Mouse (Mus musculus) hindbrain, embryonic 11.5 days (tissue): ENCODE measurements at regions not wholly inside any gene's neighbourhood (a gene's known extent, or its start where the extent isn't known, plus 50 kb on each side); places are given as distances from the start of the nearest gene placed in this dataset.

Experiments
- ATAC-seq: fragments of 200-750 bp; cut with Nextera tagmentation; 2 replicates; pipeline ENCODE4 v1.8.0; 2017; ENCODE audit warnings: mild to moderate bottlenecking, moderate TSS enrichment, moderate library complexity; ENCODE audit not compliant: low FRiP score
- DNase-seq: peaks from one replicate; pipeline ENCODE4 v3.0.0-alpha.2; 2015; ENCODE audit warnings: low spot score
- H3K27ac ChIP-seq: fragments of 300-500 bp; sonication (generic); 2 replicates; pipeline ENCODE4 v1.5.1; 2014; ENCODE audit warnings: mild to moderate bottlenecking, low read depth, low read length
- H3K27me3 ChIP-seq: fragments of 300-500 bp; sonication (generic); 2 replicates; pipeline ENCODE4 v1.6.1; 2014; ENCODE audit warnings: mild to moderate bottlenecking, low read length, moderate library complexity, mixed read lengths; ENCODE audit not compliant: control insufficient read depth, insufficient read depth
- H3K36me3 ChIP-seq: fragments of 300-500 bp; sonication (generic); 2 replicates; pipeline ENCODE4 v1.6.1; 2014; ENCODE audit warnings: mild to moderate bottlenecking, low read length, moderate library complexity, mixed read lengths; ENCODE audit not compliant: control insufficient read depth, insufficient read depth
- H3K4me1 ChIP-seq: fragments of 300-500 bp; sonication (generic); replicated peaks from 2 replicates; pipeline ENCODE4 v1.6.1; 2014; ENCODE audit warnings: low read length, mixed read lengths; ENCODE audit not compliant: control insufficient read depth, insufficient read depth
- H3K4me2 ChIP-seq: fragments of 300-500 bp; sonication (generic); replicated peaks from 2 replicates; pipeline ENCODE4 v1.6.1; 2014; ENCODE audit warnings: mild to moderate bottlenecking, low read depth, low read length
- H3K4me3 ChIP-seq: fragments of 300-500 bp; sonication (generic); 2 replicates; pipeline ENCODE4 v1.5.1; 2014; ENCODE audit warnings: low read depth, low read length
- H3K9ac ChIP-seq: fragments of 300-500 bp; sonication (generic); 2 replicates; pipeline ENCODE4 v1.6.1; 2014; ENCODE audit warnings: low read depth, low read length
- H3K9me3 ChIP-seq: fragments of 300-500 bp; sonication (generic); 2 replicates; pipeline ENCODE4 v1.6.1; 2016; ENCODE audit warnings: low read length; ENCODE audit not compliant: control insufficient read depth
- WGBS: fragments of 180-500 bp; shearing (Covaris S2); extraction: QIAGEN DNeasy Blood & Tissue Kit; methylation state at CpG from one replicate; pipeline ENCODE4 v1.1.7; 2014; 5-methylcytosine and 5-hydroxymethylcytosine counted together

- H3K27me3 ChIP-seq: no peaks in the 10 kb centered on the region
- WGBS: 95% methylated on average over 5 of the region's 5 CpGs
Observed at GRCm38 (mm10) chr5:119584914-119585313, 85.6 kb upstream of the Tbx3 start.

GRCm38 (mm10) chr5:119586391-119587058 is 83.9 kb upstream of the Tbx3 start:
- no peaks in the 10 kb centered on the region for H3K4me1 ChIP-seq

More at GRCm38 (mm10) chr5:119584914-119585313, 85.6 kb upstream of the Tbx3 start:
- Histone ChIP-seq H3K9me3 (no peaks in the 10 kb centered on the region), H3K4me2 (no peak overlapping the region), H3K9ac (no peak overlapping the region), H3K4me1 (no peaks in the 10 kb centered on the region), H3K27ac (no peak overlapping the region), H3K4me3 (no peak overlapping the region), H3K36me3 (no peaks in the 10 kb centered on the region)
- ATAC-seq (no peak), DNase-seq (no peak)

GRCm38 (mm10) chr5:119587239-119587811 is 83.1 kb upstream of the Tbx3 start:
- WGBS: 57% methylated on average over 12 of the region's 12 CpGs

More at GRCm38 (mm10) chr5:119586391-119587058, 83.9 kb upstream of the Tbx3 start:
- DNase-seq (no peak), ATAC-seq (no peak)
- Histone ChIP-seq H3K36me3 (no peaks in the 10 kb centered on the region), H3K4me3 (no peak overlapping the region), H3K27ac (no peak overlapping the region), H3K27me3 (no peaks in the 10 kb centered on the region), H3K4me2 (no peak overlapping the region), H3K9me3 (no peaks in the 10 kb centered on the region), H3K9ac (no peak overlapping the region)
- WGBS: 84% methylated on average over 11 of the region's 12 CpGs

GRCm38 (mm10) chr5:119588340-119589272 is 81.9 kb upstream of the Tbx3 start:
- WGBS: 32% methylated on average over 9 of the region's 9 CpGs
- ATAC-seq (no peak), DNase-seq (no peak)
- Histone ChIP-seq H3K36me3 (no peaks in the 10 kb centered on the region), H3K9ac (no peak overlapping the region), H3K27me3 (no peaks in the 10 kb centered on the region), H3K4me3 (no peak overlapping the region), H3K4me2 (no peak overlapping the region), H3K9me3 (no peaks in the 10 kb centered on the region), H3K27ac (no peak overlapping the region), H3K4me1 (no peaks in the 10 kb centered on the region)

More at GRCm38 (mm10) chr5:119587239-119587811, 83.1 kb upstream of the Tbx3 start:
- Histone ChIP-seq H3K9ac (no peak overlapping the region), H3K27me3 (no peaks in the 10 kb centered on the region), H3K4me1 (no peaks in the 10 kb centered on the region), H3K9me3 (no peaks in the 10 kb centered on the region), H3K27ac (no peak overlapping the region), H3K36me3 (no peaks in the 10 kb centered on the region), H3K4me3 (no peak overlapping the region), H3K4me2 (no peak overlapping the region)
- ATAC-seq (no peak), DNase-seq (no peak)

- no peak overlapping the region for H3K9ac ChIP-seq
- no peak overlapping the region for H3K4me3 ChIP-seq
- H3K27me3 ChIP-seq: no peaks in the 10 kb centered on the region
- H3K27ac ChIP-seq: no peak overlapping the region
- H3K9me3 ChIP-seq: no peaks in the 10 kb centered on the region
- no peaks in the 10 kb centered on the region for H3K4me1 ChIP-seq
- H3K4me2 ChIP-seq: no peak overlapping the region
- ATAC-seq: no peak
- no peak for DNase-seq
- 83% methylated on average over 5 of the region's 5 CpGs for WGBS
- H3K36me3 ChIP-seq: no peaks in the 10 kb centered on the region
Observed at GRCm38 (mm10) chr5:119591271-119591670, 79.2 kb upstream of the Tbx3 start.

- Histone ChIP-seq H3K4me2 (no peak overlapping the region), H3K36me3 (no peaks in the 10 kb centered on the region), H3K9ac (no peak overlapping the region), H3K27ac (no peak overlapping the region), H3K9me3 (no peaks in the 10 kb centered on the region), H3K4me1 (no peaks in the 10 kb centered on the region), H3K4me3 (no peak overlapping the region), H3K27me3 (no peaks in the 10 kb centered on the region)
- DNase-seq (no peak), ATAC-seq (no peak)
- 86% methylated on average over 10 of the region's 10 CpGs for WGBS
Observed at GRCm38 (mm10) chr5:119592891-119593290, 77.6 kb upstream of the Tbx3 start.

GRCm38 (mm10) chr5:119594541-119594940 is 75.9 kb upstream of the Tbx3 start:
- Histone ChIP-seq H3K4me2 (no peak overlapping the region), H3K27me3 (no peaks in the 10 kb centered on the region), H3K9me3 (no peaks in the 10 kb centered on the region), H3K4me3 (no peak overlapping the region), H3K9ac (no peak overlapping the region), H3K36me3 (no peaks in the 10 kb centered on the region), H3K4me1 (no peaks in the 10 kb centered on the region), H3K27ac (no peak overlapping the region)
- WGBS: 82% methylated on average over 8 of the region's 8 CpGs
- DNase-seq (no peak), ATAC-seq (no peak)

GRCm38 (mm10) chr5:119596295-119596993 is 74.0 kb upstream of the Tbx3 start:
- H3K4me2 ChIP-seq: no peak overlapping the region
- no peaks in the 10 kb centered on the region for H3K27me3 ChIP-seq
- no peaks in the 10 kb centered on the region for H3K9me3 ChIP-seq
- no peak for ATAC-seq
- no peak overlapping the region for H3K9ac ChIP-seq
- H3K4me3 ChIP-seq: no peak overlapping the region
- no peak for DNase-seq
- WGBS: 94% methylated on average over 19 of the region's 19 CpGs
- no peak overlapping the region for H3K27ac ChIP-seq
- no peaks in the 10 kb centered on the region for H3K36me3 ChIP-seq
- H3K4me1 ChIP-seq: no peaks in the 10 kb centered on the region
